Mouse (Mus musculus) mouse trophoblast stem cell (cell line): ENCODE data around the gene Clec10a.
"Not testable (repeated sequence)": the region's sequence is repeated elsewhere in the genome, so short reads cannot be mapped to it uniquely, and the experiment has no call there.

ENCODE experiments used
- in situ Hi-C, 2 experiments: fragments of 300-500 bp; cut with MseI, MboI; formaldehyde crosslinking; loops; 2 replicates in 1 of 2; 3 replicates in 1 of 2; pipeline ENCODE4 v1.15.1; 2025

Gene Clec10a

GRCm38 (mm10) chr11:70155897-70156296 is at the start of gene Clec10a:
Gene Clec10a (plus strand): TSS chr11:70156197.
- in situ Hi-C loops = not testable (repeated sequence)

GRCm38 (mm10) chr11:70107085-70107484 is 48.9 kb upstream of the Clec10a start:
- in situ Hi-C loops = no loop called here

- in situ Hi-C loops = no loop called here
Observed at GRCm38 (mm10) chr11:70110146-70110545, 45.9 kb upstream of the Clec10a start.

GRCm38 (mm10) chr11:70114562-70114961 is 41.4 kb upstream of the Clec10a start:
- in situ Hi-C loops = no loop called here

GRCm38 (mm10) chr11:70115901-70116300 is 40.1 kb upstream of the Clec10a start:
- in situ Hi-C loops = no loop called here

- in situ Hi-C loops = no loop called here
Observed at GRCm38 (mm10) chr11:70129926-70130379, 26.0 kb upstream of the Clec10a start, which contains the start of gene Mgl2. Gene Mgl2 (plus strand): TSS chr11:70130329.

GRCm38 (mm10) chr11:70135001-70135400 is 21.0 kb upstream of the Clec10a start:
- in situ Hi-C loops = not testable (repeated sequence)

GRCm38 (mm10) chr11:70135925-70136324 is 20.1 kb upstream of the Clec10a start:
- in situ Hi-C loops = not testable (repeated sequence)

GRCm38 (mm10) chr11:70139171-70139570 is 16.8 kb upstream of the Clec10a start:
- in situ Hi-C loops = no loop called here

- in situ Hi-C loops = no loop called here
Observed at GRCm38 (mm10) chr11:70151072-70151471, 4.9 kb upstream of the Clec10a start.

GRCm38 (mm10) chr11:70162336-70162735 is 6.3 kb downstream of the Clec10a start:
- in situ Hi-C loops = no loop called here

- in situ Hi-C loops = no loop called here
Observed at GRCm38 (mm10) chr11:70165972-70166921, 10.2 kb downstream of the Clec10a start.

GRCm38 (mm10) chr11:70168136-70168535 is 12.1 kb downstream of the Clec10a start:
- in situ Hi-C loops = no loop called here

- in situ Hi-C loops = not testable (repeated sequence)
Observed at GRCm38 (mm10) chr11:70169471-70169870, 13.5 kb downstream of the Clec10a start.

GRCm38 (mm10) chr11:70170291-70170690 is 14.3 kb downstream of the Clec10a start:
- in situ Hi-C loops = loop anchor here in 1 of 2 experiments (5.0 kb wide), 1 partner anchor 37 kb away; no protein-coding TSS in a partner anchor

GRCm38 (mm10) chr11:70171181-70171580 is 15.2 kb downstream of the Clec10a start:
- in situ Hi-C loops = loop anchor here in 1 of 2 experiments (5.0 kb wide), 1 partner anchor 36 kb away; no protein-coding TSS in a partner anchor

GRCm38 (mm10) chr11:70171847-70172246 is 15.8 kb downstream of the Clec10a start:
- in situ Hi-C loops = loop anchor here in 1 of 2 experiments (5.0 kb wide), 1 partner anchor 35 kb away; no protein-coding TSS in a partner anchor

- in situ Hi-C loops = loop anchor here in 1 of 2 experiments (5.0 kb wide), 1 partner anchor 35 kb away; no protein-coding TSS in a partner anchor
Observed at GRCm38 (mm10) chr11:70172298-70172697, 16.3 kb downstream of the Clec10a start.

GRCm38 (mm10) chr11:70174491-70174890 is 18.5 kb downstream of the Clec10a start:
- in situ Hi-C loops = loop anchor here in 1 of 2 experiments (5.0 kb wide), 1 partner anchor 33 kb away; no protein-coding TSS in a partner anchor

- in situ Hi-C loops = no loop called here
Observed at GRCm38 (mm10) chr11:70177647-70178046, 21.6 kb downstream of the Clec10a start.

GRCm38 (mm10) chr11:70178311-70178710 is 22.3 kb downstream of the Clec10a start:
- in situ Hi-C loops = no loop called here

GRCm38 (mm10) chr11:70178756-70179155 is 22.8 kb downstream of the Clec10a start:
- in situ Hi-C loops = no loop called here
